Mouse (Mus musculus) hindbrain, postnatal 0 days (tissue): ENCODE measurements around the gene BC005624. TPM values are rescaled to one million over a fixed set of nuclear protein-coding genes. Genes with fewer than 3 reads are reported as not detected.

Source experiments
- ATAC-seq: fragments of 200-750 bp; cut with Nextera tagmentation; 2 replicates; pipeline ENCODE4 v1.8.0; 2017; ENCODE audit warnings: mild to moderate bottlenecking, moderate TSS enrichment, moderate library complexity
- DNase-seq: peaks from one replicate; pipeline ENCODE4 v3.0.0-alpha.2; 2015; ENCODE audit warnings: low spot score
- H3K27ac ChIP-seq: fragments of 300-500 bp; sonication (generic); 2 replicates; pipeline ENCODE4 v1.5.1; 2014; ENCODE audit warnings: mild to moderate bottlenecking
- H3K27me3 ChIP-seq: fragments of 300-500 bp; sonication (generic); 2 replicates; pipeline ENCODE4 v1.6.1; 2014; ENCODE audit warnings: low read length, mixed read lengths; ENCODE audit not compliant: insufficient read depth
- H3K36me3 ChIP-seq: fragments of 300-500 bp; sonication (generic); 2 replicates; pipeline ENCODE4 v1.6.1; 2014; ENCODE audit warnings: low read length, mixed read lengths; ENCODE audit not compliant: insufficient read depth
- H3K4me1 ChIP-seq: fragments of 300-500 bp; sonication (generic); 2 replicates; pipeline ENCODE4 v1.6.1; 2014; ENCODE audit warnings: antibody characterized with exemption, low read length, mixed read lengths; ENCODE audit not compliant: insufficient read depth
- H3K4me2 ChIP-seq: fragments of 300-500 bp; sonication (generic); 2 replicates; pipeline ENCODE4 v1.6.1; 2014; ENCODE audit warnings: low read depth, mild to moderate bottlenecking, low read length, moderate library complexity, mixed read lengths
- H3K4me3 ChIP-seq: fragments of 300-500 bp; sonication (generic); 2 replicates; pipeline ENCODE4 v1.5.1; 2014; ENCODE audit warnings: low read length
- H3K9ac ChIP-seq: fragments of 300-500 bp; sonication (generic); replicated peaks from 2 replicates; pipeline ENCODE4 v1.6.1; 2014; ENCODE audit warnings: mild to moderate bottlenecking, low read length, moderate library complexity, mixed read lengths
- H3K9me3 ChIP-seq: fragments of 300-500 bp; sonication (generic); 2 replicates; pipeline ENCODE4 v1.6.1; 2016; ENCODE audit warnings: low read length, mixed read lengths
- CTCF ChIP-seq: IDR thresholded peaks from 2 replicates; pipeline ENCODE4 v1.5.1; 2016; ENCODE audit warnings: antibody characterized with exemption, control low read depth, low read depth
- WGBS: fragments of 180-500 bp; shearing (Covaris S2); extraction: QIAGEN DNeasy Blood & Tissue Kit; methylation state at CpG from one replicate; pipeline ENCODE4 v1.1.7; 2014; 5-methylcytosine and 5-hydroxymethylcytosine counted together
- polyA plus RNA-seq: library from polyadenylated mRNA; unstranded; fragments of >200 nt; fragmentation: Nextera tagmentation; extraction: Ambion mirVana; gene quantifications from 2 replicates; pipeline ENCODE4 v1.2.1, GENCODE M21; 2015
- total RNA-seq: library from RNA; depleted of rRNA; stranded (reverse); fragments of >200 nt; gene quantifications from 2 replicates; pipeline ENCODE4 v1.2.3, GENCODE M21; 2014

Gene BC005624
- total and polyA plus RNA-seq, 2 experiments from 2014 or later = 22.2 to 84.8 TPM

DNA sequence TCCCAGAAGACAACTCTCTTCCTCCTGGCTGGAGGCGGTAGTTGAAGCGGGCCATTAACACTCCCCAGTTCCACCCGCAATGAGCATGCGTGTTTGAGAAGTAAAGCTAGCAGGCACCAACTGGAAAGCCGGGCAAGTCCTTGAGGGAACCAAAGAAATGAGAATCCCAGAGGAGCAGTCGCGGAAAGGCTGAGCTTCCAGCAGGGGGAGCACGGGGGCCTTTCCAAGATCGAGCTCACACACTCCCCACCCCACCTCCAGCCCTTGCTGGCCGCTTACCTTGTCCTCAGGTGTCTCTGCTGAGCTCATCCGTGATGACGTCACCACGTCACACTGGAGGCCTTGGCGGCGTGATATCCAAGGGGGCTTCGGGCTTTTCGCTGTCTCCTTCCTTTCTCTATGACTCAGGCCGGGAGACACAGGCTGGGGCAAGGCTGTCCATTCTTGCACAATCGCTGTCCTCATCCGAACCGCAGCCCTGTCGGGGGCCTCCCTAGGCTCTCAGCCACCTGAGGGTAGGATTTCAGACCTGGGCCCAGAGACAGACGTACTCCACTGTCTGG is 52.4 kb downstream of the BC005624 start, which contains the start of gene Ptges:
Ptges (minus strand) TSS at position 381 of the 563 bp plus-strand sequence.
- DNase-seq = peak; percentile 90
- peak; percentile 85 for ATAC-seq
- peak; percentile 80 for TF ChIP-seq CTCF
- Histone ChIP-seq H3K9ac (peak within 1 kb of the TSS; percentile 53), H3K27me3 (no peaks in the 10 kb centered on the region), H3K4me3 (peak within 1 kb of the TSS; percentile 25), H3K4me2 (peak within 1 kb of the TSS; percentile 64), H3K36me3 (no peaks in the 10 kb centered on the region), H3K9me3 (no peaks in the 10 kb centered on the region), H3K27ac (peak within 1 kb of the TSS; percentile 82), H3K4me1 (peaks cover 6% of the 10 kb centered on the region; the same call in 1 of the 2 replicates)
- WGBS = 3% methylated on average over 23 of the region's 23 CpGs

GRCm38 (mm10) chr2:30928893-30929482 is 53.0 kb downstream of the BC005624 start:
- Histone ChIP-seq H3K4me1 (peaks cover 6% of the 10 kb centered on the region; the same call in 1 of the 2 replicates), H3K4me3 (peak overlapping the region; percentile 25; the same call in 1 of the 2 replicates), H3K27ac (peak overlapping the region; percentile 82; the same call in 1 of the 2 replicates), H3K4me2 (peak overlapping the region; percentile 64), H3K9me3 (no peaks in the 10 kb centered on the region), H3K36me3 (no peaks in the 10 kb centered on the region), H3K27me3 (no peaks in the 10 kb centered on the region), H3K9ac (peak overlapping the region; percentile 53; the same call in 1 of the 2 replicates)
- ATAC-seq (peak; percentile 8; the same call in 1 of the 2 replicates), DNase-seq (no peak)
- no peak for TF ChIP-seq CTCF
- WGBS = 30% methylated on average over 12 of the region's 12 CpGs

DNA sequence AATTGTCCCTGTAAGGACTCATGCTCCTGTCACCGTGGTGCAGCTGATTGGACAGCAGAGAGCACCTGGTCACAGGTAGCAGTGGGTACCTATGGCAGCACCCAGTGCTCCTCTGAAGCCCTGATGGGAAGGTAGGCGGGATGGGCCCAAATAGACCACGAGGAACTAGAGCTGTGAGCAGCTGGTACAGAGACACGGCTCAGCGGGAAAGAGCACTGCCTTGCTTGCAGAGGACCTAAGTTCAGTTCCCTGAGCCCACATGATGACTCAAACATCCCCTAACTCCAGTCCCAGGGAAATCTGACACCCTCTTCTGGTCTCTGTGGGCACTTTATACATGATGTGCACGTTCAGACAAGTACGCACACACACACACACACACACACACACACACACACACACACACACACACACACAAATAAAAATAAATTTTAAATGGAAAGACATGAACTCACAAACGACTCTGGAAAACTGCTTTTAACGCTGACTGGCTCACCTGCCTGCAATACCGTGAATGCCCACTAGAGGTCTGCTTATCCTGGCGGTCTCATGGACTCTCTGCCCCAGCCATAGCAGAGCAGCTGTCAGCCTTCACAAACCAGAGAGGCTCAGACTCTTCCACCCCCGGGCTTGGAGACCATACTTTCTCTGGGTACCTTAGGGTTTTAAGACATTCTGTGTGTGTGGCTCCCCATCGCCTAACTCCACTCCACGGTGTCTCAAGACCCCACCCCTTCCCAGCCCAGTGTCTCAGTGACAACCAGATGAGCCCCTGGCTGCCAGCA is 54.0 kb downstream of the BC005624 start:
- DNase-seq (peak; percentile 91), ATAC-seq (peak; percentile 57; the same call in 1 of the 2 replicates)
- no peaks in the 10 kb centered on the region for H3K9me3 ChIP-seq
- WGBS = 25% methylated on average over 14 of the region's 14 CpGs
- no peak overlapping the region for H3K4me3 ChIP-seq
- no peak overlapping the region for H3K4me2 ChIP-seq
- peaks cover 6% of the 10 kb centered on the region; the same call in 1 of the 2 replicates for H3K4me1 ChIP-seq
- no peak overlapping the region for H3K9ac ChIP-seq
- no peaks in the 10 kb centered on the region for H3K36me3 ChIP-seq
- peak overlapping the region; percentile 82; the same call in 1 of the 2 replicates for H3K27ac ChIP-seq
- TF ChIP-seq CTCF = peak; percentile 94
- H3K27me3 ChIP-seq = no peaks in the 10 kb centered on the region

- 64% methylated on average over 9 of the region's 9 CpGs for WGBS
- DNase-seq = peak; percentile 34
These were observed 54.7 kb downstream of the BC005624 start for GRCm38 (mm10) chr2:30927151-30927781.

DNA sequence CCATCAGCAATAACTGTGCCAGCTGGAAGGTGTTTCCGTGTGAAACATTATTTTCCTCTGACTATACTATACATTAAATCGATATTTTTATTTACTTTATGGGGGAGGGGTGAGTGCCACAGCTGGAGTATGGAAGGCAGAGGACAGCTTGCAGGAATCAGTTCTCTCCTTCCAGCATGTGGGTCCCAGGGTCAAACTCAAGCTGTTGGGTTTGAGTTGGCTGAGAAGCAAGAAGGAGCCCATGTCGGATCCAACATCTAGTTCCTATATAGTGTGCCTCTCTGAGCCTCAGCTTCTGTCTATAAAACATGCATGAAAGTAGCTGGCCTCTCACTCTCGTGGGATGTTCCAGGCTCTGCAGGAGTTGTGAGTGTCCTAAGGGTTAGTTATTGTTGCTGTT is 55.6 kb downstream of the BC005624 start:
- Histone ChIP-seq H3K4me3 (no peak overlapping the region), H3K36me3 (no peaks in the 10 kb centered on the region), H3K27ac (peak overlapping the region; percentile 51; the same call in 1 of the 2 replicates), H3K4me1 (peaks cover 6% of the 10 kb centered on the region; the same call in 1 of the 2 replicates), H3K4me2 (no peak overlapping the region), H3K9ac (no peak overlapping the region), H3K27me3 (no peaks in the 10 kb centered on the region), H3K9me3 (no peaks in the 10 kb centered on the region)
- no peak for TF ChIP-seq CTCF
- no peak for ATAC-seq
- WGBS = 80% methylated on average over 4 of the region's 4 CpGs
- DNase-seq = no peak

More at GRCm38 (mm10) chr2:30927151-30927781, 54.7 kb downstream of the BC005624 start:
- no peak for ATAC-seq
- no peaks in the 10 kb centered on the region for H3K27me3 ChIP-seq
- no peak overlapping the region for H3K4me3 ChIP-seq
- peaks cover 6% of the 10 kb centered on the region; the same call in 1 of the 2 replicates for H3K4me1 ChIP-seq
- TF ChIP-seq CTCF = no peak
- H3K4me2 ChIP-seq = no peak overlapping the region
- no peaks in the 10 kb centered on the region for H3K36me3 ChIP-seq
- peak overlapping the region; percentile 51; the same call in 1 of the 2 replicates for H3K27ac ChIP-seq
- no peaks in the 10 kb centered on the region for H3K9me3 ChIP-seq
- H3K9ac ChIP-seq = no peak overlapping the region

DNA sequence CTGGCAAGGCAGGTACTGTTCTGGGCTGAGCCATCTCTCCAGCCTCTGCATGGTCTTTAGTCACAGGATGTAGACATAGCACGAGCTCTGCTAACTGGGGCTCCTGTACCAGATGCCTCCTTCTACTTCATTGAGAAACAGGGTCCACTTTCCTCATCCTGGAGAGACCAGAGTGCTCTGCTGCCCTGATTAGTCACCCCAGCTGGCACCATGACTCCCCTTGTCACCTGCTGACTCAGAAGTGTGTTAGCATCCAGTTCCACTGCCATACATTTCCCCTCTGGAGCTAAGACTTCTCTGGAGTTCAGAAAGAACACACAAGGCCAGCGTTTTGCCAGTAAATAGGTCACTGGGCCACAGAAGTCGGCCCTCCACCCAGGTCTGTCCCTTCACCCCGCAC is 56.8 kb downstream of the BC005624 start:
- Histone ChIP-seq H3K27ac (no peak overlapping the region), H3K4me1 (peaks cover 6% of the 10 kb centered on the region; the same call in 1 of the 2 replicates), H3K4me2 (no peak overlapping the region), H3K9me3 (no peaks in the 10 kb centered on the region), H3K36me3 (no peaks in the 10 kb centered on the region), H3K4me3 (no peak overlapping the region), H3K27me3 (no peaks in the 10 kb centered on the region), H3K9ac (no peak overlapping the region)
- no peak for TF ChIP-seq CTCF
- WGBS = 83% methylated on average over 4 of the region's 4 CpGs
- no peak for ATAC-seq
- DNase-seq = no peak
